Mouse (Mus musculus) layer of hippocampus, postnatal 36 days (tissue): ENCODE data around the gene Gpatch2. TPM values are rescaled to one million over a fixed set of nuclear protein-coding genes. Genes with fewer than 3 reads are reported as not detected.

ENCODE experiments used
- DNase-seq, 2 experiments: peaks; one replicate each; pipeline ENCODE4 v3.0.0; 2022
- total RNA-seq, 2 experiments: library from RNA; stranded (reverse); gene quantifications; 2 replicates each; pipeline ENCODE4 v1.2.3; 2021

Gene Gpatch2
- total RNA-seq = 10 to 100 TPM; 21.9 to 23.4 TPM

DNA sequence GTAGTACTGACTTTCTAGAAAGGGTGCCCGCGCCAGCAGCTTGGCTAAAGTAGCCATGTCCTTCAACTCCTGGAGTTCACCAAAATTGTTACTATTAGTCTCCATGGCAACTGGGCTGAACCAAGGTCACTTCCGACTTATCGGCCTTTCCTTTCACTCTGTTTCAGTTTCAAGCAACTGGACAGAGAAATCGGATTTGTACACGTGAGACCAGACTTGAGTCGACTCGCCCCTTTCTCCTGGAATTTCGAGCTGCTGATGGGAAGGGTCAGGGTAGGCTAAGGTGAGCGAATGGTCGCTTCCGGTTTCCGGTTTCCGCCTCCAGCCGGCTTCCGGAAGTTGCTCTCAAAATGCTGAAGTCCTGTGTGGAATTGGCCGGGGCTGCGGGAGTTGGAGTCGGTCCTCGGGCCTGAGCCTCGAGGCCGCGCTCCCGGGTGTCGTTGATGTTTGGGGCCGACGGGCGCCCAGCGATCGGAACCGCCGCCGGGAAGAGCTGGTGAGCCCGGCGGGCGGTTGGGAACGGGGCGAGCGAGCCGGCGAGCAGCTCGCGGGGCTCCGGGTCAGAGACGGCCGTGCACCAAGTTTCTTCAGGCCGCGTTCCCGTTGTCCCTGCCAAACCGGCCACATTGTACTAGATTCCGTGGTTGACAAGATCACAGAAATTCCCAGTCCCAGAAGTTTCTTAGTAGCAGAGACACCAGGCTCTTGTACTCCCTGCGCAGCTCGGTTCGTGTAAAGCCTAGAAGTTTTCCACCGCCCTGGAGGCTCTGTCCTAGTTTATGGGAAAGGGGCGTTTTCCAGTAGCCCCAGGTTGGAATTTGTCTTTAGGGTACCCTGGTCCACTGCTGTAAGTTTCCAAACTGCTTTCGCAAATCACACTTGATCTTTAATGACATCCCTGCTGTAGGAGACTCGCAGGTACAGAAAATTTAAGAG is at the start of gene Gpatch2, which contains the start of gene Spata17:
Gene Gpatch2, plus strand, starts transcription at position 328 of the 936 bp plus-strand sequence.
Gene Spata17, minus strand, starts transcription at position 285 of the 936 bp plus-strand sequence.
- peak; percentile 74 to 75 for DNase-seq

DNA sequence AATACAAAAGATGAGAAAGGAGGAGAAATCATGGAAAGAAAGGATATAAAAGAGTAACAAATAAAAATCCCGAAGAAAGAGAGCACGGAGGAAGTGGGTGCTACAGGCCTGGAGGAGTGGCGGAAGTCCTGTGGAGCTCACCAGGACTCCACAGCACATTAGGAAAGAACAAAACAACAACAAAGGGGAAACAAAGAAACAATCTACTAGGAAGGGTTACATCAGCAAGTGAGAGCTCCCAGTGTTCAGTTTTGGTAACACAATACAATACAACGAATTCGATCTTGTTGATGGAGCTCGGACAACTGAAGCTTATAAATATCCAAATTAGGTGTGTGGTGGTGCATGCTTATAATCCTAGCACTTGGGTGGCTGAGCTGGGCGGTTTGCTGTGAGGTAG is 45.7 kb upstream of the Gpatch2 start:
- DNase-seq = no peak

DNA sequence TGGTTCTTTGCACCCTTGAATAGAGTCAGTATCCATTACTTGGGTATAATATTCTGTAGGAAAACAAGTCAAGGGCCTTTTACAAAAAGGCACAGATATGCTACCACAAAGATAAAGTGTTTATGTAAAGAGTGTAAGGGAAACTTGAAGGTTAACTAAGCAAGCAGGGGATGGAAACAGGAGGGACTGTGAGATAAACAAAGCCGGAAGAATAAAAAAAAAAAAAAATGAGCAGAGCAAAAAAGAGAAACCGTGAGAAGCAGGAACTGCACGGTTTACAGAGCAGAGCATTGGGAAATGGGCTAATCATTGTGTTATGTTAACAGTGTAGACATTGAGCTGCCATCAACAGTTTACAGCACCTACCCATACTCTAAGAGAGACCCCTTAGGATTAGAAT is 44.9 kb upstream of the Gpatch2 start:
- no peak for DNase-seq

DNA sequence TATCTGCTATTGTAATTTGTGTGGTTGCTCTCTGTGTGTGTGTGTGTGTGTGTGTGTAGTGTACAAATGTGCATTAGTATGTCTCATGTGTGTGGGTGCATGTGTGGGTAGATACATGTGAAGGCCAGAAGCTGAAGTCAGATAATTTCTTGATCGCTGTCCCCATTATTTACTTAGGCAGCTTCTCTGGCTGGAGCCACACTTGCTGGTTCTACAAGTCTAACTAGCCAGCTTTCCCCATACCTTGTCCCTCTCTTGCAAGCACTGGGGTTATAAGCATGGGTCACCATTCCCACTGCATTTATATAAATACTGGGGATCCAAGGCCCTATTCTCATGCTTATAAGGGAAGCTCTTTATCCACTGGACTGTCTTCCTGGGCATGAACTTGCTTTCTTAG is 39.3 kb upstream of the Gpatch2 start:
- DNase-seq = no peak

DNA sequence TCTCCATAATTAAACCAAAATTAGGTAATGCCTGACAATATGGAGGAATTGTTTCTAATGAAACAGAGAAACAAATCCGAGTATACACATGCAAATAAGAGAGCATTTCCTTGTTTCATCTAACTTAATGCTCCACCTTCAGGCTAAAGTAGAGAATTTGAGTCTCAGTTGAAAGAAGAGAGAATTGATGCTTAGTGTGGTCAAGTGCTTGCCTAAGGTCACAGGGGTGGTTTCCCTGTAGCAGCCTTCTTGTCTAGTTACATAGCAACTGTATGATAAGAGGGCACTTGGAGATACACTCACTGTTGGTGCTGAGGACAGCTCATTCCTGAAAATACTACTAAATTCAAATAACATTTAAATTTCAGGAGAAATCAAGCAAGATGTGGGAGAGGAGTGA is 36.8 kb upstream of the Gpatch2 start:
- no peak for DNase-seq

DNA sequence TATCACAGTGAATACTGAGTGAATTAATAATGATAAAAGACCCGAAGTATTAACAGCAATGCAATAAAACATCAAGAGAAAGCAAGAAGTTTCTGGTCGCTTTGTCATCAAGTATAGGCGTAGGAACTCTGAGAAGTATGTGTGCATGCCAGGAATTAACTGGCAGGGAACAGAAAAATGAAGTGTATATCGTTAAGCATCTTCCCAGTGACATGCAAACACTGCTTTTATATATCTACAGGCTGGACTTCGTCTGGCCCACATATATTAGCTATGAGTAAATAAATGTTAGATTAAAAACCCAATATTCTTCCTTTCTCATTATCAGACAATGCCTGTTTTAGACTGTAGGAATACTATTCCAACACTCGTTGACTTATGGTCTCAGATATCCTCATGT is 9.8 kb upstream of the Gpatch2 start:
- no peak for DNase-seq

DNA sequence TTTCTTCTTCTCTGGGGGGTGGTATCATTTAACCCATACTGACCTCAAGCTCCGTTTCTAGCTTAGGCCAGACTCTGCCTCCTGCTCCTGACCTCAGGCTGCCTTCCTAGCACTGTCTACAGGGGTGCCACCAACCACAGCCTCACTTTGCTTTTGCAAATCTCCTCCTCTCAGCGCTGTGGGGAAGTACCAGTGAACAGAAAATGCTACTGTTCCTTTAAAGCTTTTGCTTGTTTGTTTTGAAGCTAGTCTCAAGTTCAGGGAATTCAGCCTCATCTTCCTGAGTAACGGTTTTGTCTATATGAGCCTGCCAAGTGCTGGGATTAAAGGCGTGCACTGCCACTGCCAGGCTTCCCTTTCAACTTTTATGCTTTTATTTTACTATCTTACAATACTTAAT is 5.8 kb upstream of the Gpatch2 start:
- DNase-seq = no peak

DNA sequence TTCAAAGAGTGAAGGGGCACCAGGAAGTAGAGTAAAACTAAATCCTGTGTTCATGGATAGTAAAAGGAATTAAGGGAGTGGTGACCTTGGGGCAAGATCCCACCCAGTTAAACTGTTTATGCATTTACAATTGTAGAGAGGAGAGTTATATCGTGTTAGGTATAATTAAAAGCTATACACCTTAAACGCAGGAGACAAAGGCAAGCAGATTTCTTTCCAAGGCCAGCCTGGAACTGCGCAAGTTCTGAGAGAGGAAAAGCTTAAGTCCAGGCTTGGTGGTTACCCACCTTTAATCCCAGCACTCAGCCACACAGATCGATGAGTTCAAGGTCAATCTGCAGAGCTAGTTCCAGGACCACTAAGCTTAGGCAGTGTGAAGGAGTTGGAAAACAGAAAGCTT is 4.6 kb upstream of the Gpatch2 start:
- no peak for DNase-seq

DNA sequence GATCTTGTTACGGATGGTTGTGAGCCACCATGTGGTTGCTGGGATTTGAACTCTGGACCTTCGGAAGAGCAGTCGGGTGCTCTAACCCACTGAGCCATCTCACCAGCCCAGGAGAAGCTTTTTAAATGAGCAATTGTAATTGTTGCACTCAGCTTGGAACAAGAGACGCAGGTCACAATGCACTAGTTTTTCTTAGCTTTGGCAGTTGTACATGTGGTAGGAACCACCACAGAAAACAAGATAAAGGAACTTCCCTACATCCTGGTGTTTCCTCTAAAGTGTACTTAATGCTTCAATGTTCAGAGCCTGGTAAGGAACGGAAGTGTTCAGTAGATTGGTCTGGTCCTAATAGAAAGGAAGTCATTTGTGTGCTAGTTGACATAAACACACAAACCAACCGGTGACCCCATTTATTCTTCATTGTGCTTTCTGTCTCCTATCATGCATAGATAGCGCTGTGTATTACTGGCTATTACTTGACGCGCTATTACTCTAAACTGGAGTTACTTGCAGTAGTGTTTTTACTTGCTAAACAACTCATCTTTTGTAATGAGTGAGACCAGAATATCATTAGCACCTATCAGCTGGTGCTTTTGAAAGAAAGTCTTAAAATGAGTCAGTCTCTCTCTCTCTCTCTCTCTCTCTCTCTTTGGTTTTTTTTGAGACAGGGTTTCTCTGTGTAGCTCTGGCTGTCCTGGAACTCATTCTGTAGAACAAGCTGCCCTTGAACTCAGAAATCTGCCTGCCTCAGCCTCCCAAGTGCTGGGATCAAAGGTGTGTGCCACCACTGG is 1.5 kb downstream of the Gpatch2 start:
- no peak for DNase-seq

DNA sequence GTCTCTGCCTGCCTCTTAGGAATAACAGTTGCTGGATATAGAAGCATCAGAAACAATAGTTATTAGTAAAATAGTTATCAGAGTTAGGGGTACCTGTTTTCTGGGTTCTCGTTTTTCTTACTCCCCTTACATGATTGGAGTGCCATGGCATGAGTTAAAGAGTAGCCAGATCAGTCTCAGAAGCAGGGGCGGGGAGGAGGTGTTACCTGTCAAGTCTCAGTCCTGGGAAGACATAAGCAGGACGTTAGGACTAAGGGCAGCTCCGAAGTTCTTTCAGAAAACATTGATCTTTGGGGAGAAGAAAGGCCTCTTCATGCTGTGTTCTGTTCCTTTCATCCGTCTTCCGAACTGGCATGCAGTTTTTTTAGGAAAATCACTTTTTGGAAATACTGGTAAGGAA is 5.4 kb downstream of the Gpatch2 start:
- DNase-seq = no peak

DNA sequence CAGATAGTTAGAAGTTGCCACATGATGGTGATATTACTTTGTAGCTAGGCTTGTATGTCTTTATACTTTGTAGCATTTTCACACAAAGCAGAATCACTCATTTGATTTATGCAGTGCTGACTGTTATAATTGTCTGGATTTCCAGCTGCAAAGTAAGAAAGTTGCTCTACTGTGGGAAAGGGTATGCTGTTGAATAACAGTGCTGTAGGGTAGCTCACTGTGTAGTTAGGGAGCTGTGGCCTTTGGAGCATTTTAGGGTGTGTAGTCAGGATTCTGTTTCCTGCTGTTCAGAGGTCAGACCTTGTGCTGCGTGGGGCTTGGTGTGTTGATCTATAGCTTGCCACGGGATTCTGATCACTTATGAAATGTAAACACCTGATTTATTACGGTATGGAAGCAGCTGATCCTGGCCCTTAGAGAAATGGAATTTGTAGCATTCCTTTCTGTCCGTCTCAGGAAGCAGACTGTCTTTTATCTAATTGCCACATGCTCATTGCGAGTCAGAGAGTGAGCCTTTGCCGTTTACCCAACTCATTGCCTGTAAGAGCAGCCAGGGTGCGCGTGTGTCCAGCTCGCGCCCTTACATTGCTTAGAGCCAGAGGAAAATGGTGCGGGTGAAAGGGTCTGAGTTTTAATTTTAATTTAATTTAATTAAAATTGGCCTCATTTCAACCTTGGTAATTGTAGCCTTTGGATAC is 11.2 kb downstream of the Gpatch2 start:
- DNase-seq = no peak

DNA sequence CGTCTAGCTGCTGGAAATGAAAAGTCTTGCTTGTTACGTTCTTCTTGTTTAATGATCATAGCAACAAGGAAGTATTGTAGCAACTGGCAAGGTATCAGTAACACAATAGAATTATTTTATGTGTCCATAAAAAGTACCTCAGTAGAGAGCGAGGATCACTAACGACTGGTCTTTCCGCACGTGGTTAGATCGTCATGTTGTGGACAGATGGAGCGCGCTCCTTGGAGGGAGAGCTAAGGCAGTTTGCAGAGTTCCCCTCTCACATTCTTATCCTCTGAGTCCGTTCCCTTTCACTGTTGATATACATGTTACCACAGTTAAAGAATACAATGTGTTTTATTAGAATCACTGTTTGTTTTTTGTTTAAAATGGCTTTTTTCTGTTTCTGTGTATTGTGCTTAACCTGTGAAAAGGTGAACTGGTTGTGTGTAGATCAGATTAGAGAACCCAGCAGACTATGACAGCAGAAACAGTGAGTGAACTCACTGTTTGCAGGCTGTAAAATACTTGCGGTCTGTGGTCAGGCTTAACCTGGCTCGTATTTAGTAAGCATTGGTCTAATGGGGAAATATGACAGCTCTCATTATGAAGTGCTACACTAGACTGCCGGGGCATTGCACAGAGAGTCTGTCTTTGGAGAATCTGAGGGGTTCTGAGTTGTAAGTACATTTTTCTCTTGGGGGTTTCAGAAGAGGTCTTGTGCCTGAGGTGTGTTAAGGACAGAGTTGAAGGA is 13.3 kb downstream of the Gpatch2 start:
- DNase-seq = no peak

DNA sequence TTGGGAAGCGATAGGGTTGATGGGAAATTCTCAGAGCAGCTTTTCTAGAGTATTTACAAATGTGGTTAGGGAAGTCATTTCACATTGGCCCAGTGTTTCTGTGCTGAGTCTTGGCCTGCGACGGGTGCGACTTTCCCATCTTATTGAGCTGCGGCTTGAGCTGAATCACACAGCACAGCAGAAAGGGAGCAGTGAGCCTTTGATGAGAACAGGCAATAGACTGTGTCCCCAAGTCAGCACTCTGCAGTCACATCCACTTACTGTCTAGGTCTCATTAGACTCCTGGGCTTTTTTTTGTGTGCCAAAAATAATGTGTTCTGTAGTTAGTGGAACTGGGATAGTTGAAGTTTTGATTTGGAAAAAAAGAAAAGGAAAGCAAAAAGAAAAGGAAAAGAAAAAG is 14.9 kb downstream of the Gpatch2 start:
- DNase-seq = no peak

DNA sequence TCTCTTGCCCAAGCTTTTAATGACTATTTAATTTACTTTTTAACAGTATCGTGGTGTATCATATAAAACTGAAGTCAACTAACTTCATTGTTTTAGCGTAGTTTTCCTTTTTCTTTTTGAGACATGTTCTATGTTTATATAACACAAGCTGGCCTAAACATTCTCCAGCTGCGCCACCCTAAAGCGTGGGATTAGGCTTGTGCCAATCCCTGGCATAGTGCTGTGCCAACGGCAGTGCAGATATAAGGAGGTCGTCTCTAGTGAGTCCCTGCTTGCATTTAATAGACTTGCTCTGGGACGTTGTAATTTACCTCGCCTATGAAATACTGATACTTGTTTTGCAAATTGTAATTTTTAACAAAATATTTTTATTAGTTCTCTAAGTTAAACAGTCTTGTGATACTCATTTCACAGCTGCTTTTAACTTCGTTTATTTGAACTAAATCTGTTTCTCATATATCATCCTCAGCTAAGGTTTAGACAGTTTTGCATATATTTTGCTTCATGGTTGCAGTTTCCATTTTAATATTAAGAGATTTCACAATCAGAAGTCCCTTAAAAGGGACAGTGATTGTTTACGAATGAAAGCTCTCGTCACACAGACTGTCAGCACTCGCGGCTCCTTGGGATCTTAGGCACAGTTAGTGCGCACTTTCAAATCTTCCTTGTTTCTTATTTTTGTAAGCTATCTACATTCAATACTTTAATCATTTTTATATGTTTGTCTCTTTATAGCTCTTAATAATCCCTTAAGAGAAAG is 17.1 kb downstream of the Gpatch2 start:
- no peak for DNase-seq

DNA sequence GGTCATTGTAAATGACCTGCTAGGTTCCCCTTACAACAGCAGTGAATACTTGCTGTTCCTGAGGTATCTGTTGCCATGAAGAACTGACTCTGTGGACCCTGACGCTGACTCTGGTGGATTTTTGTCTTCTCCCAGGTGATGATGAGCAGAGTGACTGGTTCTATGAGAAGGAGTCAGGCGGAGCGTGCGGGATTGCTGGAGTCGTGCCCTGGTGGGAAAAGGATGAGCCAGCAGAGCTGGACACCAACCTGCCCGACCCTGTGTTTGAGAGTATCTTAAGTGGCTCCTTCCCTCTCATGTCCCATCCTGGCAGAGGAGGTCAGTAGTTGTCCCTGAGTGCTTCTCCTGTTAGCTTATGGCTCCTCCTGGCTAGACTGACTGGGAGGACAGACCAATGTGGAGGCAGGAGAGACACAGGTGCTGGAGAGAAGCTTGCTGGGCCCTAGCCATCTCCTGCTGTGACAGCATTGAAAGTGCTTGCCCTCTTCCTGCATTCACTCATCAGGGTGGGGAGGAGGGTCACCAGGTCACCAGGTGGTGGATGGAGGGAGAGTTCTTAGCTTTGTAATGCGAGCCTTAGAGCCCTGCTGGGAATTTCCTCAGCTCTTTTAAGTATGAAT is 17.8 kb downstream of the Gpatch2 start:
- no peak for DNase-seq

DNA sequence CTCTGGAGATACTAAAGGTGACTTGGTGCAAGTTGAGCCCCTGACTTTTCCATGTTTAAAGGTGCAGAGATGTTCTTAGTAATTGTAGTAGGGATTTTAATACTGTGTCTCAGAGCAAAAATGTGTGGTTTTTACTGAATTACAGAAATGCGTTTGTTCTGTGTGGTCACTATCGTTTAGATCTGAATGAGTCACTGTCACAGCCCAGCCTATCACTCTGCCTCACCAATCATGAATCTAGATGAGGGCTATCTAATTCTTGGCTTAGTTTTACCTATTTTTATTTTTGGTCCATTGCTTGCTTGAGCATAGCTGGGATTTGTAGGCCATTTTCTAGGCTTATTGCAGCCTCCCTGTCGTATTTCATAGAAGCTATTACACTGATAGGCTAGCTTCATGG is 19.9 kb downstream of the Gpatch2 start:
- DNase-seq = no peak

DNA sequence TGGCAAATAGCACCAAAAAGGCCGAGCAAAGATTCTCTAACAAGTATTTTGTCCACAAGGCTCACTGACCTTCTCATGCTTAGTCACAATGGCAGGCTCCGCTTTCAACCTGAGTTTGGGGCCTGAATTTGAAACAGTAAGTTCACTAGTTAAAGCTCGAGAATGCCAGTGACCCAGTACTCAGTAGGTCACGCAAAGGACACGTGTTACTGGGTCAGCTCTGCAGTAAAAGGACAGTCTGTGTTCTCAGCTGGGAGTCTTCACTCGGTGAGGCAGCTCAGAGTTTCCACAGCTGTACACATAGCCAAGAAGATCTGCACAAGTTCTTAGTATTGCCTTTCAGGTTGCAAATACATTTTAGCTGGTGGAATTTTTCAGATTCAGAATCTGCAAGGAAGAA is 21.0 kb downstream of the Gpatch2 start:
- no peak for DNase-seq

DNA sequence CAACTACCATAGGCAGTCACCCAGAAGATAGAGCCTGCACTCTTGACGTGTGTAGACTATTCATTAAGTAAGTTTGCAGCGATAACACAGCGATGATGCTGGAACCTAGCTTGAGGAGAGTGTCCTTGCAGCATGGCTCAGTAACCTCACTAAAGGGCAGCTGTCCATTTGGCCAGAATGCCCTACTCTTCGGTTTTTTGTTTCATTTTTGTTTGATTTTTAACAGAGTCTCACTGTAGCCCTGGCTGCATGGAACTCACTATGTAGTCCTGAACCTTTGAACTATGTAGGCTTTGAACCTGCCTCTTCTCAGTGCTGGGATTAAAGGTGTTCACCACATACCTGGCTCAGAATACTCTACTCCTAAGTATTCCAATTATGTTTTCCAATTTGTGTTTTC is 22.8 kb downstream of the Gpatch2 start:
- DNase-seq = no peak

DNA sequence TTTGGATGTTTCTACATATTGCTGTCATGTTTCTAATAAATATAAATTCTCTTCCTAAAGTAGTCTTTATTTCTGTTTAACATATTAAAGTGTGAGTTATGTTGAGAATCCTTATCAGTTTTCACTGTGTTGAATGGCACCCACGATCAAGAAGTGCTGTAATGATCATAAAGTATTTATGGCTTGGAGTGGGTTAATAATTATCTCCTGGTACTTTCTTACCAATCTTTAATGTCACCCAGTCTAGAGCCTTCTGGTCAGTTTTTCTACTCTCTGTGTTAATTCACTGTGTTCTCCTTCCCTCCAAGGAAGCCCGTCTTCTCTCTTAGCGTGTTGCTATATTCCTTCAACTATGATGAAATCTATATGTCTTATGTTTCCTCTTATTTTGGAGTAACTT is 25.0 kb downstream of the Gpatch2 start:
- no peak for DNase-seq

DNA sequence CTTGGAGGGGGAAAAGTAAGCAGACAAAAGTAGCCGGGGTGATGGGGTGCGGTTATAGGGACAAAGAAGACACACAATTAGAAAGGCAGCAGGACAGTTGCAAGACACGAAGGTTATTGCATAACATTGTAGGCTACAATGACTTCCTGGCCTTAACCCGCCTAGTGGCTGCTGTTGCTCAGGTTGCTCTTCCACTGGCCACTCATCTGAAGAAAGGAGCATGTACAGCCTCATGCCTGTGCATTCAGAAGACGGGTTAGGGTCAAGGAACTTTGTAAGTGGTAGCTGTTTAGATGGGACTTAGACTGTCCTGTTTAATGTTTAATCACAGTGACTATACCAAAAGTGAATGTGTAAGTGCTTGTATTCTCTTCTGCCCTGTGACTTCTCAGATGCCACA is 26.0 kb downstream of the Gpatch2 start:
- DNase-seq = no peak

DNA sequence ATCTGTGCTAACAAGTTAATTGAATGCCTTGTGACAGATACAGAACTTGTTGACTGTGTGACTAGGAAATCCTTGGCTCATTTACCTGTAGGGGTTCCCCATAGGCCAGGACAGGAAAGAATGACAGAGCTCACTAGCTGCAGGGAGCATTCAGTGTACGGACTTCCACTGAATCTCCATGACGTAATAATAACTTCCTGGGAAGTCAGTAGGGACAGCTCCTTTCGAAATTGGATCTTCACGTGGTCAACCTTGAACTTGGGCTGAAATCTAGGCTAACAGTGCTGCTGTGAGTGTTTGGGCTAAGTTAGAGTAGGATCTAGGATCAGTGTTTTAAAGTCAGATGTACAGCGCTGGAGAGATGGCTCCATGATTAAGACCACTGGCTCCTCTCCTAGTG is 29.4 kb downstream of the Gpatch2 start:
- DNase-seq = no peak
